Mouse (Mus musculus) limb, embryonic 11.5 days (tissue): ENCODE results near the gene Scarf2. TPM values are rescaled to one million over a fixed set of nuclear protein-coding genes. Genes with fewer than 3 reads are reported as not detected.

Experiments used
- ATAC-seq: fragments of 200-750 bp; cut with Nextera tagmentation; 2 replicates; pipeline ENCODE4 v1.8.0; 2017; ENCODE audit warnings: low read depth; ENCODE audit not compliant: insufficient number of reproducible peaks, low FRiP score, low TSS enrichment
- DNase-seq: peaks from one replicate; pipeline ENCODE4 v3.0.0-alpha.2; 2015; ENCODE audit warnings: low spot score
- H3K27ac ChIP-seq: fragments of 300-500 bp; sonication (generic); replicated peaks from 2 replicates; pipeline ENCODE4 v1.5.1; 2014; ENCODE audit warnings: low read depth, mild to moderate bottlenecking, low read length
- H3K27me3 ChIP-seq: fragments of 300-500 bp; sonication (generic); 2 replicates; pipeline ENCODE4 v1.6.1; 2014; ENCODE audit warnings: mild to moderate bottlenecking, low read length, mixed read lengths; ENCODE audit not compliant: control insufficient read depth, insufficient read depth
- H3K36me3 ChIP-seq: fragments of 300-500 bp; sonication (generic); 2 replicates; pipeline ENCODE4 v1.6.1; 2014; ENCODE audit warnings: mild to moderate bottlenecking, low read length, moderate library complexity, mixed read lengths; ENCODE audit not compliant: control insufficient read depth, insufficient read depth
- H3K4me1 ChIP-seq: fragments of 300-500 bp; sonication (generic); 2 replicates; pipeline ENCODE4 v1.6.1; 2014; ENCODE audit warnings: low read length, mixed read lengths; ENCODE audit not compliant: control insufficient read depth, insufficient read depth
- H3K4me2 ChIP-seq: fragments of 300-500 bp; sonication (generic); 2 replicates; pipeline ENCODE4 v1.6.1; 2014; ENCODE audit warnings: low read depth, mild to moderate bottlenecking, moderate library complexity; ENCODE audit not compliant: severe bottlenecking
- H3K4me3 ChIP-seq: fragments of 300-500 bp; sonication (generic); 2 replicates; pipeline ENCODE4 v1.5.1; 2014; ENCODE audit warnings: low read depth, low read length
- H3K9ac ChIP-seq: fragments of 300-500 bp; sonication (generic); 2 replicates; pipeline ENCODE4 v1.6.1; 2014; ENCODE audit warnings: mild to moderate bottlenecking, low read length
- H3K9me3 ChIP-seq: fragments of 300-500 bp; sonication (generic); 2 replicates; pipeline ENCODE4 v1.6.1; 2016; ENCODE audit warnings: low read length; ENCODE audit not compliant: control insufficient read depth
- WGBS: fragments of 180-500 bp; shearing (Covaris S2); extraction: QIAGEN DNeasy Blood & Tissue Kit; methylation state at CpG from one replicate; pipeline ENCODE4 v1.1.7; 2014; 5-methylcytosine and 5-hydroxymethylcytosine counted together
- polyA plus RNA-seq: library from polyadenylated mRNA; unstranded; fragments of >200 nt; fragmentation: Nextera tagmentation; extraction: Ambion mirVana; gene quantifications from 2 replicates; pipeline ENCODE4 v1.2.1, GENCODE M21; 2014

The Scarf2 gene
- polyA plus RNA-seq, 1 experiment from 2014 or later = 23.4 TPM

DNA sequence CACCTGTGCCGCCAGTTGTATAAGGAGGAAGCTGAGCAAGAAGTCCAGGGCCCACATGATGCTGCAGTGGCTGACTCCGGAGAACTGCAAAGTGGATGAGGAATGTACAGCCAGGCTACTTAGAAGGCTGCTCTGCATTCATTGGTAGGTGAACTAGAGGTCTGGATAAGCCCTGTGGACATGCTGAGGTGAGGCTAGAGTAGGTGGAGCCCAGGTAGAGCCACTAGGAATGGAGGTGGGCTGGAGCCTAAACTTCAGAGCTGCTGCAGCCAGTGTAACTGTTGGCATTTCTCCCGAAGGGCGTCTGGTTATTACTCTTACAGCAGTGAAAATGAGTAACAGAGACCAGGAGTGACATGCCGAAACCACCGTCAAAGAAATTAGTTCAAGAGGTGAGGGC, 41.0 kb downstream of the Scarf2 start, which contains the start of gene Car15:
Car15 (minus strand) TSS at position 314 of the 400 bp plus-strand sequence.
- DNase-seq (no peak), ATAC-seq (no peak)
- no peak within 1 kb of the TSS for H3K27ac ChIP-seq
- no peak within 1 kb of the TSS for H3K4me2 ChIP-seq
- H3K9ac ChIP-seq = no peak within 1 kb of the TSS
- no peak within 1 kb of the TSS for H3K4me3 ChIP-seq
- peaks cover 14% of the 10 kb centered on the region for H3K36me3 ChIP-seq
- H3K4me1 ChIP-seq = peaks cover 6% of the 10 kb centered on the region
- peaks cover 25% of the 10 kb centered on the region for H3K27me3 ChIP-seq
- WGBS = 73% methylated on average over 6 of the region's 6 CpGs
- H3K9me3 ChIP-seq = no peaks in the 10 kb centered on the region

- no peak for ATAC-seq
- H3K9ac ChIP-seq = no peak overlapping the region
Measured at GRCm38 (mm10) chr16:17839976-17840375, 42.9 kb downstream of the Scarf2 start.

GRCm38 (mm10) chr16:17842437-17842836, 45.4 kb downstream of the Scarf2 start:
- DNase-seq (no peak), ATAC-seq (no peak)
- Histone ChIP-seq H3K4me2 (no peak overlapping the region), H3K9me3 (no peaks in the 10 kb centered on the region), H3K27ac (no peak overlapping the region), H3K4me3 (no peak overlapping the region), H3K27me3 (no peaks in the 10 kb centered on the region), H3K4me1 (no peaks in the 10 kb centered on the region), H3K9ac (no peak overlapping the region), H3K36me3 (peaks cover 31% of the 10 kb centered on the region)
- WGBS = 93% methylated on average over 7 of the region's 7 CpGs

More at GRCm38 (mm10) chr16:17839976-17840375, 42.9 kb downstream of the Scarf2 start:
- Histone ChIP-seq H3K4me1 (no peaks in the 10 kb centered on the region), H3K36me3 (peaks cover 23% of the 10 kb centered on the region), H3K27ac (no peak overlapping the region), H3K4me3 (no peak overlapping the region), H3K9me3 (no peaks in the 10 kb centered on the region), H3K27me3 (peaks cover 13% of the 10 kb centered on the region), H3K4me2 (no peak overlapping the region)
- WGBS = 84% methylated on average over 4 of the region's 4 CpGs
- DNase-seq = no peak

DNA sequence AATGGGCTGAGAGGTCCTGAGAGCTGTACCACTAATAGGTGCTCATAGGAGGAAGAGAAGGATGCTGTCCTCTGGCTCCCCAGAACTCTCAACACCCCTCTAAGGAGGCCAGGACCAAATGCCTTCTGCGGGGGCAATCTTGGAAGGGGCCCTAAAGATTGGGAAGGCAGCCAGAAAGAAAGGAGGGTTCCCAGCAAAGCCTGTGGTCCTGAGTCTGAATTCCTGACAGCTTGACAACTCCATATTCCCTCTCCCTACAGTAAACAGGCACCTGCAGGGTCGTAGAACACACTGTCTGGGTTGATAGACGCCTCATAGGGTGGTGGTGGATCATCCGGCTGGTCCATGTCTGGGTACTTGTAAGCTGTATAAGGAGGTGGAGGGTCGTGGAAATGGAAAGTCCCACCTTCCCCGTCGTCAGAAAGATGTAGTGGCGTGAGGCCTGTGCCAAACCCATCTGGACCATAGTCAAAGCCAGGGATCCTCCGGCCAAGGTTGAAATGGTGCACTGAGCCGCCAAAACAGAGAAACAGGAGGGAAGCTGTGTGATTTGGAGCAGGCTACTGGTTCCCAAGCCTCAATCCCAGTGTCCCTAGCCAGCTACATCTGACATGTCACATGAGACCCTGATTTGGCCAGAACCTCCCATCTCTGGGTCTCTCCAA, 46.8 kb downstream of the Scarf2 start:
- Histone ChIP-seq H3K4me2 (no peak overlapping the region), H3K9ac (no peak overlapping the region), H3K27me3 (no peaks in the 10 kb centered on the region), H3K4me1 (no peaks in the 10 kb centered on the region), H3K9me3 (no peaks in the 10 kb centered on the region), H3K27ac (no peak overlapping the region), H3K36me3 (peaks cover 31% of the 10 kb centered on the region), H3K4me3 (no peak overlapping the region)
- DNase-seq (no peak), ATAC-seq (no peak)
- 90% methylated on average over 10 of the region's 10 CpGs for WGBS

GRCm38 (mm10) chr16:17848431-17848830, 51.3 kb downstream of the Scarf2 start:
- ATAC-seq = no peak
- Histone ChIP-seq H3K27ac (no peak overlapping the region), H3K9ac (no peak overlapping the region), H3K9me3 (no peaks in the 10 kb centered on the region), H3K4me2 (no peak overlapping the region), H3K36me3 (peaks cover 26% of the 10 kb centered on the region; the same call in 1 of the 2 replicates), H3K27me3 (no peaks in the 10 kb centered on the region), H3K4me3 (no peak overlapping the region), H3K4me1 (no peaks in the 10 kb centered on the region)
- WGBS = 94% methylated on average over 6 of the region's 6 CpGs
- DNase-seq = no peak

DNA sequence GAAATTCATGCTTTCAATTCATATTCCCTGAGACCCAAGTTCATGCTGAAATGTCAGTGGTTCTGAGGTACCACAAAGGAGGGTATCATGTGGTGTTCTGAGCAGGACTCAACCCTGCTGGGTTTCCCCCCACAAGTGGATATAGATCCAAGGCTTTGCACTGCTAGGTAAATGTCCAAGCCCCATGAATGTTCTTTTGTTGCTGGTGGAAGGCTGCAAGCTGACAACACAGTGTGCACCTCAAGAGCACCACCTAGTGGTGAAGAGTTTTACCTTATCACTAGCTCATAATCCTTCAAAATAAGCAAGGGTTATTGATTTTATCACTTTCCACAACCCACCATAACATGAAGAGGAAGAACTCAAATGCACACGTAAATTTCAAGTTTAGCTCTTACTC, 51.8 kb downstream of the Scarf2 start:
- Histone ChIP-seq H3K9me3 (no peaks in the 10 kb centered on the region), H3K27ac (no peak overlapping the region), H3K4me2 (no peak overlapping the region), H3K4me1 (no peaks in the 10 kb centered on the region), H3K36me3 (peaks cover 24% of the 10 kb centered on the region; the same call in 1 of the 2 replicates), H3K9ac (no peak overlapping the region), H3K27me3 (no peaks in the 10 kb centered on the region), H3K4me3 (no peak overlapping the region)
- DNase-seq = peak; percentile 63
- ATAC-seq = no peak
- WGBS = 26% methylated on average over 1 of the region's 1 CpGs

DNA sequence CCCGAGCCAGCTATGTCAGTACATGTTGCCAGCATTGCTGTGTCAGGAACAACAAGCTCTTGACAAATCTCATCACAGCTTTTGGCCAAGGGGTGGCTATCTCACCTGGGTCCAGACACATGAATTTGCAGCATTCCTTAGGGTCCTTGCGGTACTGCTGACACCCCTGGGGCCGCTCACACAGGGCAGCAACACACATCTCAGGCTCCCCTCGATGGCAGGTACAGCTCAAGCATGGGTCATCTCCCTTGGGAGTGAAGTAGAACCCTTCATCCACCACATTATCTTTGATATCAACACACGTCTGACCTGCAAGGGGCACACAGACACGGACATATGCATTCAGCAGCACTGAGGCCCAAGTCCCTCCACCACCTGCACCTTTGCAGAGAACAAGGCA, 52.4 kb downstream of the Scarf2 start:
- Histone ChIP-seq H3K9ac (no peak overlapping the region), H3K9me3 (no peaks in the 10 kb centered on the region), H3K36me3 (peaks cover 20% of the 10 kb centered on the region; the same call in 1 of the 2 replicates), H3K4me3 (no peak overlapping the region), H3K27me3 (no peaks in the 10 kb centered on the region), H3K4me2 (no peak overlapping the region), H3K4me1 (no peaks in the 10 kb centered on the region), H3K27ac (no peak overlapping the region)
- WGBS = 85% methylated on average over 6 of the region's 6 CpGs
- no peak for ATAC-seq
- no peak for DNase-seq

GRCm38 (mm10) chr16:17851331-17851730, 54.2 kb downstream of the Scarf2 start:
- Histone ChIP-seq H3K36me3 (peaks cover 15% of the 10 kb centered on the region), H3K27ac (no peak overlapping the region), H3K4me3 (no peak overlapping the region), H3K9me3 (no peaks in the 10 kb centered on the region), H3K27me3 (no peaks in the 10 kb centered on the region), H3K9ac (no peak overlapping the region), H3K4me1 (no peaks in the 10 kb centered on the region), H3K4me2 (no peak overlapping the region)
- WGBS = 96% methylated on average over 5 of the region's 5 CpGs
- DNase-seq (no peak), ATAC-seq (no peak)

GRCm38 (mm10) chr16:17851860-17852259, 54.8 kb downstream of the Scarf2 start:
- no peak overlapping the region for H3K4me3 ChIP-seq
- no peaks in the 10 kb centered on the region for H3K9me3 ChIP-seq
- no peak overlapping the region for H3K4me2 ChIP-seq
- H3K36me3 ChIP-seq = peaks cover 17% of the 10 kb centered on the region
- no peak overlapping the region for H3K27ac ChIP-seq
- DNase-seq (no peak), ATAC-seq (no peak)
- H3K4me1 ChIP-seq = no peaks in the 10 kb centered on the region
- 98% methylated on average over 1 of the region's 1 CpGs for WGBS
- H3K27me3 ChIP-seq = no peaks in the 10 kb centered on the region
- H3K9ac ChIP-seq = no peak overlapping the region
